Mouse (Mus musculus): ENCODE results near the gene March1. TPM values are rescaled to one million over a fixed set of nuclear protein-coding genes. Genes with fewer than 3 reads are reported as not detected.

March1 gene
- polyA plus RNA-seq, 2 experiments from 2014 or later, result 1.2 to 1.6 TPM

GRCm38 (mm10) chr8:66022815-66023214 is 405.1 kb downstream of the March1 start:
- no peak for ATAC-seq

GRCm38 (mm10) chr8:66033651-66034050 is 416.0 kb downstream of the March1 start:
- ATAC-seq, result no peak

GRCm38 (mm10) chr8:66034429-66034828 is 416.7 kb downstream of the March1 start:
- no peak for ATAC-seq

GRCm38 (mm10) chr8:66094152-66094551 is 476.5 kb downstream of the March1 start:
- ATAC-seq, result no peak

GRCm38 (mm10) chr8:66098148-66098547 is 480.4 kb downstream of the March1 start:
- no peak for ATAC-seq

GRCm38 (mm10) chr8:66119294-66119693 is 501.6 kb downstream of the March1 start:
- no peak for ATAC-seq

- ATAC-seq, result no peak
Observed at GRCm38 (mm10) chr8:66159648-66160047, 541.9 kb downstream of the March1 start.

GRCm38 (mm10) chr8:66166835-66167234 is 549.1 kb downstream of the March1 start:
- ATAC-seq, result no peak

- ATAC-seq, result no peak
Observed at GRCm38 (mm10) chr8:66167405-66168173, 549.9 kb downstream of the March1 start.

GRCm38 (mm10) chr8:66179336-66179735 is 561.6 kb downstream of the March1 start:
- no peak for ATAC-seq

GRCm38 (mm10) chr8:66181265-66181664 is 563.6 kb downstream of the March1 start:
- no peak for ATAC-seq

GRCm38 (mm10) chr8:66182257-66182656 is 564.6 kb downstream of the March1 start:
- no peak for ATAC-seq

- ATAC-seq, result no peak
Observed at GRCm38 (mm10) chr8:66183454-66183853, 565.8 kb downstream of the March1 start.

GRCm38 (mm10) chr8:66185226-66185625 is 567.5 kb downstream of the March1 start:
- ATAC-seq, result no peak

- ATAC-seq, result no peak
Observed at GRCm38 (mm10) chr8:66194416-66194815, 576.7 kb downstream of the March1 start.

GRCm38 (mm10) chr8:66200169-66200568 is 582.5 kb downstream of the March1 start:
- ATAC-seq, result no peak

GRCm38 (mm10) chr8:66203814-66204438 is 586.2 kb downstream of the March1 start:
- ATAC-seq, result no peak

- ATAC-seq, result no peak
Observed at GRCm38 (mm10) chr8:66209553-66209952, 591.9 kb downstream of the March1 start.

GRCm38 (mm10) chr8:66210294-66210693 is 592.6 kb downstream of the March1 start:
- ATAC-seq, result no peak

- ATAC-seq, result no peak
Observed at GRCm38 (mm10) chr8:66219974-66220373, 602.3 kb downstream of the March1 start.

GRCm38 (mm10) chr8:66229931-66230330 is 612.2 kb downstream of the March1 start:
- no peak for ATAC-seq

GRCm38 (mm10) chr8:66269546-66269945 is 651.8 kb downstream of the March1 start:
- no peak for ATAC-seq

- no peak for ATAC-seq
Observed at GRCm38 (mm10) chr8:66270116-66270515, 652.4 kb downstream of the March1 start.

- ATAC-seq, result no peak
Observed at GRCm38 (mm10) chr8:66317824-66318223, 700.1 kb downstream of the March1 start.
